Mouse (Mus musculus) testis, postnatal 10 days (tissue): ENCODE data around the gene Hinfp.
A peak's percentile ranks its signal among the peaks of the same experiment; 100 is the strongest.

Experiments
- DNase-seq: peaks from one replicate; pipeline ENCODE4 v3.0.0; 2021; ENCODE audit warnings: low spot score

The Hinfp gene

DNA sequence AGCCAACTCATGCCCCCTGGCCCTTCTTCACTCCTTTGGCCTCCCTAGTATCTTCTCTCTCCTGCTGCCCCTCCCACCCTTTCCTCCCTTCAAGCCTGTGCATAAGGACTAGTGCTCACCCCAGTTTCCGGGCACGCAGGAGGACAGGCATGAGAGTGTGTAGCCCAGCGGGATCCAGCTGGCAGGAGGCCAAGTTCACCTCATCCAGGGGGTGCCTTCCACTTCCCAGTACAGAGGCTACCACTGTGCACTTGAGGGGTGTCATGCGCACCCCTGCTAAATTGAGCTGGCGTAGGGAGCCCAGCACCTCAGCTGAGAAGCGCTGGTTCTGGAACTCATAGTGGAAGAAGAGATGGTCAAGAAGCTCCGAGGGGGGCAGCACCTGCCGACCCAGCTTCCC is 49.3 kb downstream of the Hinfp start:
- peak; percentile 61 for DNase-seq

DNA sequence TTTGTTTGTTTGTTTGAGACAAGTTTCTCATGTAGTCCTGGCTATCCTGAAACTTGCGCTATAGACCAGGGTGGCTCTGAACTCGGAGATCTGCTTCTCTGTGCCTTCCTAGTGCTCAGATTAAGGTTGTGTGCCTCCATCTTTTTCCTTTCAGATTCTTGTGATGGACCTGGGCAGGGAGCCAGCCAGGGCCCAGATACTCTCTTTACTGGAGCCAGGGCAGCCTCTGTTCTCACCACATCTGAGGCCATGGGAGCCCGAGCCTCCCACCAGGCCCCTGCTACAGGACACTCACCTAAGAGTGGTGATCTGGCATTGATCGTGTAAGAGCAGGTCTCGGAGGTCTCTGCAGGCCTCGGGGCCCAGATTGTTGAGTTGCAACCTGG is 50.3 kb downstream of the Hinfp start:
- DNase-seq: no peak

DNA sequence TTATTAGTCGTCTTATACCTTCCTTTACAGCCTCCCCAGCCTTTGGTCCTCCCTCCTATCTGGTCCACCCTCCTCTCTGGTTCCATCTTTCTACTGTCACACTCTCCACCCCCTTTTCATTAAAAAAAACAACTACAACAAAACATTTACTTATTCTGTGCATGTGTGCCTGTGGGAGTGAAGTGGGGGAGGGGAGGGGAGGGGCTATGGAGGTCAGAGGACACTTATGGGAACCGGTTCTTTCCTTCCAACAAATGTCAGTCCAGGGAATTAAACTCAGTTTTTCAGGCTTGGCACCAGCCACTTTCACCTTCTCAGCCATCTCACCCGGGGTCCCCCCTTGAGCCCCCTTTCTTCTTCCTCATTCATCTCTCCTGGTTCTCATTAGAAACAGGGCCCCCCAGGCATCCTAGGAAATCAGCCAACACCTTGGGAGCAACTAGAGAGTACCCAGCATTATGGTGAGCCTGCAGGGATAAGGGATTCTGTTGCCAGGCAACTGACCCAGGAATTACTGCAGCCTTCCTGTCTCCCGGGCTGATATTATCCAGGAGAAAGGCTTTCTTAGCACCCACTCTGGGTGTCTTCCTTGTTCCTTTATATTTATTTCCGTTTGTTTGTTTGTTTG is 50.8 kb downstream of the Hinfp start:
- no peak for DNase-seq

DNA sequence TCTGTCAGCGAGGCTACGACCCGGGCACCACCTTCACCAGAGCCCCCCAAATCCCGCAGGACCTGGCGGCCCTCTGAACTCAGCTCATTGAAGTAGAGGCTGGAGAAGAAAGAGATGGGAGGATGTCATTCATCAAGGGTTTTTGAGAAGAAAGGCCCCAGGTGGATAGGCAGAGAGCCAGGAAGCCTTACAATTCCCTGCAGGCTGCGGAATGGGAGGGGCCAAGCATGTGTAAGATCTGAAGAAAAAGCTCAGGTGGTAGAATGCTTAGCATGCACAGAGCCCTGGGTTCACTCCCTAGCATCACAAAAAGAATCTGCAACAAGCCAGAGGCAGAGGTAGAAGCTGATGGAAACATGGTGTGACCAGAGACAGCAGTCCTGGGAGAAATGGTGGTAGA is 52.0 kb downstream of the Hinfp start:
- DNase-seq: no peak

DNA sequence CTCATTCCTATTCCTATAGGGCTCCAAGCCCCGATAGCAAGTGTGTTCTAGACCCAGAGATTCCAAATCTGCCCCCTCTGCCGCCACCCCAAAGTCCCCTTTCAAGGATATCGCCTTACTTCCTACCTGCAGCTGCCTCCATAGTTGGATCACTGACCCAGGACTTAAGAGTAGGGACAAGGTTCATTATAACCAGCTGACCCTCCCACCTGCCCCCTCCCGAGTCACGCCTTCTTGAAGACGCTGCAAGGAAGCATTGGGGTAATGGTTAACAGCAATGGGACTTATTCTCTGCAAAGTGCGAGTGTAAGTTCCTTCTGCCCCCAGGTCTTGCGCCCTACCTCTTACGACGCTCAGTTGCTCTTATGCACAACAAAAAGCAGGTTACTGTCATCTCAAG is 54.2 kb downstream of the Hinfp start, which contains the start of gene Pdzd3:
Gene Pdzd3, minus strand, starts transcription at position 158 of the 400 bp plus-strand sequence.
- DNase-seq: no peak

DNA sequence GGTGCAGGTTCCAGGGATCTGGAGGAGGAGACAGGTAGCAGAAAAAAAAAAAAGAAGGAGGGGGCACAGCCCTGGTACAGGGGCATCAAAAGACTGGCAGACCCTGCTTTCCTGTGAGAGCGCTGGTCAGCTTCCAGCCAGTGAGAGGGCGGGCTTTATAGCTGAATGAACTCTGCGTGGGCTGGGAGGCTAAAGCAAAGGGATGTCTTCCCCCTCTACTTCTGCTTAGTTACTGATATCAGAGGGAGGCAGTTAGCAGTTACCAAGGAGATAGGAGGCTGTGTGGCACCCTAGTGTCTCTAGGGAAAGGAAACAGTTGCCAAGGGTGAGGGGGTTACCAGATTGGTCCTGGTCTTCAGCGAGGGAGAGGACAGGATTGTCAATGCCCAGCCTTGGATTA is 55.0 kb downstream of the Hinfp start:
- DNase-seq: no peak

DNA sequence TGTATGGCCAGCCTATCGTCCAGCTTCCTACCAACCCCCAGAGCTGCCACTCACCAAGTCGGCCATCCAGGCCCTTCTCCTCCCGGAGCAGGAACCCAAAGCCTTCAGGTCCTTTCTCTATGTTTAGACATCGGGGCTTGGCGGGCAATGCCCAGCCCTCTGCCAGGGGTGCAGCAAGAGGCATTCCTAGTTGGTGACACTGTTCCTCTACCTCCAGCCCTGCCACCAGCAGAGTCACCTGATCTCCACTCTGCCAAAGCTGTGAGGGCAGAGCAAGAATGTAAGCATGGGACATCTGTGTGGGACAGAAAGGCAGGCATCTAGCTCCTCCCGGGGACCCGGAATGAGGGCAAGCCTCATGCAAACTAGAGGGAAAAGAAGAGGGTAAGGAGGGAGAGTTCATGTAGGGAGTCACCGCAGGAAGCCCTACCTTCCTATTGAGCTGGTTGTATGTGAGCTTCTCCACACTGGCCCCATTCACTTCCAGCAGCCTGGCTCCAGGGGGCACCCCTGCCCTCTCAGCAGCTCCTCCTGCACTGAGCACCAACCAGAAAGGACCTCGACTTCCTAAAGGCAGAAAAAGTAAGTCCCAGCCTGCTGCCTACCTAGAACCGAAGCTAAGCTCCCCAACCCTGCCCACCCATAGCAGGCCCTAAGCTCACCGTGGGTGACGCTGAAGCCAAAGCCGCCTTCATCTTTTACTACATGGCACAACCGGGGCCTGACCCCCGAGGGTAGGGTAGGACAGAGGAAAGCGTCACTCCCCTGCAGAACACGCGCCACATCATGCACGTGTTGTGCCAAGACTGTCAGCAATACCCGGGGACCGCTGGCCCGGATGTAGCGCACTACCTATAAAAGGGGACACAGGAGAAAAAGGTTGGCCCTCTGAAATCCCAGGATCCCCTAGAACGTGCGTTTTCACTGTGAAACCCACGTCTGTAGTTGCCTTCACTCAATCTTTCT is 56.0 kb downstream of the Hinfp start:
- peak; percentile 77 for DNase-seq

DNA sequence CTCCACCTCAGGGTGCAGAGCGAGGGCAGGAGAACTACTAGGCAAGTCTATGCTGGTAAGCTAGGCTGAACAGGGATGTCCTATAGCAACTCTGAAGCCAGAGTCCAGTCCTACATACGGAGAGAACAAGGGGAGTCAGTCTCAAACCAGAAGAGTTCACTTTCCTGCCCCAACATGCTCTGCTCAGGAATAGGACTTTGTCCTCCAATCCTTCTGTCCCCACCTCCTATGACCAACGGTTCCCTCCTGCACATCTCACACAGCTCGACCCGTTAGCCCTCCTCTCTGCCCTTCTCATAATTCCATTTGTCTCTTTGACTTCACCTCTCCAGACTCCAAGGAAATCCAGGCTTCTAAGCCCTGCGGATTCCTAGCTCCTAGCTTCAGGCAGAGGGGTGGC is 57.6 kb downstream of the Hinfp start:
- no peak for DNase-seq

DNA sequence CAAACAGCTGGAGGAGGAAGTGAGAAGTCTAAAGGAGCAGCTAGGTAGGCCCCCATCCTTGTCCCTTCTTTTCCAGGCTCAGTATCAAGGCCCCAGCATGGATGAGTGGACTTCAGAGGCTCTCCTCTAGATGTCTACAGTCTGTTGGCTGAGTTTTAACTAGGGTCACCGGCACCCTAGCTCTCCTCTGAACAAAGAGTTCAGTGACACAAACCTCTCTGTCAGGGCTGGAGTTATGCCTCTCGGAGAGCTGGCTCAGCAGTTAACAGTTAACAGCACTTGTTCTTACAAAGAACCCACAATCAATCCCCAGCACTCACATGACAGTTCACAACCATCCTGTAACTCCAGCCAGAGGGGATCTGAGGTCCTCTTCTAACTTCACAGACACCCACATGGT is 61.9 kb downstream of the Hinfp start:
- DNase-seq: no peak
